Mouse (Mus musculus) urinary bladder, adult 2 months (tissue): Measurements from ENCODE around the gene Gm7173. TPM values are rescaled to one million over a fixed set of nuclear protein-coding genes. Genes with fewer than 3 reads are reported as not detected.

ENCODE experiments used
- DNase-seq: peaks from one replicate; pipeline ENCODE4 v3.0.0; 2022; ENCODE audit warnings: low spot score
- polyA plus RNA-seq: library from polyadenylated mRNA; depleted of rRNA; stranded (reverse); fragments of >200 nt; gene quantifications from 2 replicates; pipeline ENCODE4 v1.2.3, GENCODE M21; 2012; rRNA removed

Gene Gm7173
- polyA plus RNA-seq: 0.36 and 0.41 TPM in 2 replicates

DNA sequence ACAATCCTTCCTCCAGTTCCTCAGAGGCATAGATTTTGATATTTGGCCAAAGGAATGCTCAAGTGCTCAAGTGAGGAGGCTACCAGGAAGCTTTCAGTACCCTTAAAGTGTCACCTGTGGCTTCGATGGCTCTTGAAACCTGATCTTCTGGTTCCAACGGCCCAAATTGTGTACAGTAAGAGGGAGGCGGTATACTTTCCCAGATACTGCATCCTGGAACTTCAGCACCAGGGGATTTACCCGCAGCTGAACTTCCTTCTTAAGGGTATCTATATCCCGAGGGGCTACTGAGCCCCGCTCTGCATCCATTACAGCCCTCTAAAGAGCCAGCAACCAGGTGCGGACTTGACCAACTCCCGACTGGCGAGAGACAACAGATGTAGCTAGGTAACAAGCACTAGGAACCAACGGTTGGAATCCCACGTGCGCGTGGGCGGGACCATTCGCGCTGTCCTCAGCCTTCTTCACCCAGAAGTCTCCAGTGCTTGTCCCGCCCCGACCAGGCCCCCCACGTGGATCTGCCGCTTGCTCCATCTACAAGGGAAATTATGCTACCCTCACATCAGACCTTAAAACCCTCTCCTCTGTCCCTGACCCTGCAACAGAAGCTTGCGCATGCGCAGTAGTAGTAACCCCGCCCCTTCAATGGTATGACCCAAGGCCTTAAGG lies at the start of gene Gm7173:
Gm7173 (minus strand) TSS at position 309 of the 669 bp plus-strand sequence.
- peak; percentile 23 for DNase-seq

DNA sequence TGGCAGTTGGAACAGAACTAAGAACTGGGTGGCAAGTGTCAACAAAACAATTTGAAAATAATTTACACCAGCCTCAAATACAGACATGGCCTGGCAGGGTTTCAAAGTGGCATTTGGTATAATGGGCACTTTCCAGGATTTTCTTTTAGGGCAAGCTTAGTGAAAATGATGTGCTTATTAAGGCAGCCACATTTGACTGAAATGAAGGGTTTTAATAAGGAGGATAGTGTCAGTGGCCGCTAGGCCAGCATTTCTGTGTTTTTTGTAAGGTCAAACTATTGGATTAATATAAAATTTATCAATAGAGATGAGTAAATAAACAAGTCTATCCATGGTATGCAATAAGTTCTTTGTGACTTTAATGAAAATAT lies 546 bp upstream of the Gm7173 start:
- DNase-seq: no peak

DNA sequence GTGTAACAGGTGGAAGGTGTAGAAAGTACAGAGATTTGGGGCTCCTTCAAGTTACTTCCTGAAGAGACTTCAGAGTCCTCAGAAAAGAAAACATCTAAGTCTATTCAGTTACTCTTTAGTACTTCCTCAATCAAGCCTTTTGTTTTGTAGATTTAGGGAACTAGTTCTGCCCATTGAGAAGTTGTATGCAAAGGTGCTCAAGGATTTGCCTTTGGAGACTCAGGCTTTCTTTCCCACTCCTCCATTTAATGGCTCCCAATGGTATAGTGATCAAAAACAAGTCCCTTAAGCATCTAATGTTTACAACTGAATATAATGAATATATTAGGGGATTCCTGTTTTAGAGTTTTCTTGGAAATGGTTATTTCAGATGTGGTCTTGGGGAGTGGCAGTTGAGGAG lies 200.3 kb downstream of the Gm7173 start:
- no peak for DNase-seq

Other genes starting within 250 kb of the Gm7173 start
- not detected in 2 replicates for gene Mageb16, start 154.2 kb upstream of the Gm7173 start, polyA plus RNA-seq